ENCODE assay signal across 22 mouse cellular contexts in the genomic region with DNA sequence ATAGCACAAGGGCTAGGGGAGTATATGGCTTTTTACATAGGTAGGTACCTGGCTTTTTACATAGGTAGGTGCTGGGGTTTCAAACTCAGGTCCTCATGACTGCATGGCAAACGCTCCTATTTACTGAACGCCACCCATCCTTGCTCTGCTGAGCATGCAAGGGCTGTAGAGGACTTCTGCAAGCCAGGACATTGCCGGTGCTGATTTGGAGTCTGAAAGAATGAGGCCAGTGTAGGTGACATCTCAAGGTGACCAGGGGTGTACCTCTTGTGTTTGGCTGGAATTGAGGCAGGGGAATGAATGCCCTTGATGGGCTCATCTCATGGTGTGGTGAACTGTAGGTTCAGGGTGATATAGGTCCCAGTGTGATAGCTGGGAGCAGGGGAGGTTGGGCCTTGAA.
"Had no signal": no experiment of that assay in that cellular context is flagged by ENCODE, and none has a peak within 500 bp of the region (broad histone marks: within the 10 kb centered on the region; RNA-seq: fewer than 3 reads in every experiment).

No protein-coding gene starts in this region.

- H3K9ac ChIP-seq: heart, embryonic 12.5 days; hindbrain, embryonic 13.5 days; hindbrain, embryonic 15.5 days; limb, embryonic 13.5 days; limb, embryonic 15.5 days; liver, embryonic 13.5 days; liver, embryonic 15.5 days had no signal

- H3K9me3 ChIP-seq: heart, embryonic 10.5 days; heart, embryonic 12.5 days; hindbrain, embryonic 13.5 days; hindbrain, embryonic 15.5 days; limb, embryonic 13.5 days; limb, embryonic 15.5 days; liver, embryonic 13.5 days; liver, embryonic 15.5 days had no signal

- H3K27me3 ChIP-seq: heart, embryonic 12.5 days; hindbrain, embryonic 13.5 days; hindbrain, embryonic 15.5 days; limb, embryonic 13.5 days; limb, embryonic 15.5 days; liver, embryonic 13.5 days; liver, embryonic 15.5 days had no signal

- DNase-seq: gastrocnemius, postnatal 14 days; gastrocnemius, postnatal 36 days; heart, adult 18-20 months; heart, postnatal 10 days; heart, postnatal 36 days; kidney, adult 18-20 months; kidney, adult 8-10 months; kidney, postnatal 10 days; kidney, postnatal 25 days; kidney, postnatal 4 days; left cerebral cortex, postnatal 4 days; liver, embryonic 13.5 days had no signal

- ATAC-seq: hindbrain, postnatal 0 days had no signal

- H3K4me1 ChIP-seq: hindbrain, embryonic 15.5 days had no signal

- H3K4me2 ChIP-seq: heart, embryonic 12.5 days; hindbrain, embryonic 13.5 days; hindbrain, embryonic 15.5 days; limb, embryonic 13.5 days; limb, embryonic 15.5 days; liver, embryonic 13.5 days; liver, embryonic 15.5 days had no signal

- H3K36me3 ChIP-seq: hindbrain, embryonic 13.5 days; hindbrain, embryonic 15.5 days; limb, embryonic 15.5 days; liver, embryonic 13.5 days; liver, embryonic 15.5 days had no signal

- H3K27ac ChIP-seq: heart, embryonic 10.5 days; hindbrain, embryonic 13.5 days; hindbrain, embryonic 15.5 days; hindbrain, postnatal 0 days; layer of hippocampus, adult 2 months; left cerebral cortex, adult 2 months; limb, embryonic 13.5 days; limb, embryonic 15.5 days; liver, embryonic 13.5 days; liver, embryonic 15.5 days had no signal

- H3K4me3 ChIP-seq: heart, embryonic 10.5 days; heart, embryonic 12.5 days; hindbrain, embryonic 13.5 days; hindbrain, embryonic 15.5 days; layer of hippocampus, adult 2 months; left cerebral cortex, adult 2 months; limb, embryonic 13.5 days; limb, embryonic 15.5 days; liver, embryonic 13.5 days; liver, embryonic 15.5 days had no signal
